Mouse (Mus musculus) naive thymus-derived CD4-positive, alpha-beta T cell, adult 2 months (primary cell): ENCODE measurements around the gene Usp22.
"Not testable (repeated sequence)": the region's sequence is repeated elsewhere in the genome, so short reads cannot be mapped to it uniquely, and the experiment has no call there.

Source experiments
- DNase-seq: peaks from one replicate; pipeline ENCODE4 v3.0.0-alpha.2; 2011; ENCODE audit warnings: low read depth

Usp22 gene

DNA sequence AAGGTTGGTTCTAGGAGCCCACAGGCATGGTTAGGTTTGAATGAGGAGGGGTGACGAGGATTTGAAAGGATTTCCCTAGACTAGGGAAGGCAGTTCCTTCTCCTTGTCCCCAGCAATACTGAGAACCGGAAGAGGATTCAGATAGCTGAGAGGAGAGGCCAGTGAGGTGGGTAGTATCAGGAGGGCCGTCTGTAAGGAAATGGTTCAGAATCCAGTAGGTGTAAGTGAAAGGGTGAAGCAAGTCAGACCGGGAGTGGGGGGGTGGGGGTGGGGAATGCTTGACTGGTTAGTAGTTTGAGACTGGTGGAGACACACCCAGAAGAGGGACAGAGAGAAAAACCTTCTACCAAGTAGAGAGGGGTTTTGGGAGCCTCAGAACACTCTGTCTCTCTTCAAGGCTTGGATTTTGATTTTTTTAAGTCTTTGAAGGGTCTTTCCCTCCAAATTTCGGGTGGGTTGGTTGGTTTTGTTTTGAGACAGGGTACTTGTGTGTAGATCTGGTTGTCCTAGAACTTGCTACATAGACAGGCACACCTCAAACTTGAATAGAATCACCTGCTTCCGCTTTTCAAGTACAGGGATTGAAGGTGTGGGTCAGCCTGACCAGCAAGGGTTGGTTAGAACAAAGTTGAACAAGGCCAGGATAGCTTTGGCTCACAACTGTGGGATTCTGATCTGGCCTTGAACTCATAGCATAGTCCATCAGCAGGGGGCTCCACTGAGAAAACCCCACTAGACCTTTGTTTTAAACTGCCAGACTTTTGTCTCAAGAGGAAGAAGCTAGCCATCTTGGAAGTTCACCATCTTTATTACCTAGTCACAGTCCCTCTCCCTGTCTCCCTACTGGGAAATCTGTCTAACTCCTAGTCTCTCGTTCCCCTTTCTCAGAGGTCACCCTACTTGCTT is 31.0 kb downstream of the Usp22 start:
- DNase-seq = peak; percentile 67

- peak; percentile 41 for DNase-seq
These were observed 31.8 kb downstream of the Usp22 start for GRCm38 (mm10) chr11:61142941-61143530.

DNA sequence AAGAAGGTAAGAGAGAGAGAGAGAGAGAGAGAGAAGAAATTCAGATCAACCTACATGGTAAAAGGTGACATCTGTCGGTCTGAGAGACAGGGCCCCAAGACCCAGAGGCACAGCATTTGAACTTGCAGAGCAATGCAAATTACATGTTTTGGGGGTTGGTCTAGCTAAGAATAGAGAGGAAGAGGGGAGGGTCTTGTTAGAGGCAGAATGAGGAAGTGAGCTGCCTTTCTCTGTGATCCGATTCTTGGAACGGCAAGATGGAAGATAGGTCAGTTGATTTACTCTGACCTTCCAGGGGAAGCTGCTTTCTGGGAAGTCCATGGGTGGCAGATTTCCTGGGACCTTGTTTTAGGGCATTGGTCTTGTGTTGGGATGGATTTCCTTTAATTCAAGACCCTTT is 32.6 kb downstream of the Usp22 start:
- DNase-seq = peak; percentile 74

DNA sequence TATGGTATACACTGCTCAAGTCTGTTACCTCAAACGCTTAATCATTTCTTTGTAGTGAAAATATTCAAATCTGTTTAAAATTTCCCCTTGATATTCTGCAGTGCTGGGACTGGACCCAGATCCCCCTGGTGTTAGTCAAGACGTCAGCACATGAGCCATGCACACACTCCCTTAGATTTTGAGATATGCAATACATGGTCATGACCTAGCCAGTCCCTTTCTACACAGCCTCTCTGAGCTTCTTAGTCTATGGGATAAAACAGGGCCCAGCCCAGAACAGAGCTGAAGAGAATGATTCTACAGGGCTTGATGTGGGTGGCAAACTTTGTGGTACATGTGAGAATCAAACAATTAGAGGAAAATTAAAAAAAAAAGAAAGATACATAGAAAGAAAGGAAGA is 33.2 kb downstream of the Usp22 start:
- DNase-seq = no peak

DNA sequence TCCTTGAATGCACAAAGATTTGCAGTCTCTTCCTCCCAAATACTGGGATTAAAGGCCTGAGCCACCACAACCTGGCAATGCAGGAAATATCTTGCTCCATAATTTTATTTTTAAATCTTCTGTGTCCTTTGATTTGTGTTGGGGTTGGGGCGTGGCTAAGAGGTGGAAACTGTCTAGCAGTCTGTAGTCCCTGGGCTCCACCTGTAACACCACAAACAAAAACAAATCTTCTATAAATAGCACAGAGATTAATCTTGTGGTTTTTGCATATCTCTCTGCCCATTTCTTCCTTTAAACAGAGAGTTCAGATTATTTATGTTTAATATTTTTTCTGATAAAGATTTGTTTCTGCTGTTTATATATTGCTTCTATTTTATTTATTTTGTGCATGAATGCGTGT is 41.9 kb downstream of the Usp22 start:
- no peak for DNase-seq

- not testable (repeated sequence) for DNase-seq
These were observed 44.2 kb downstream of the Usp22 start for GRCm38 (mm10) chr11:61130646-61131045.

- no peak for DNase-seq
These were observed 45.5 kb downstream of the Usp22 start for GRCm38 (mm10) chr11:61129305-61129704.

GRCm38 (mm10) chr11:61127421-61128055 is 47.3 kb downstream of the Usp22 start:
- DNase-seq = no peak

DNA sequence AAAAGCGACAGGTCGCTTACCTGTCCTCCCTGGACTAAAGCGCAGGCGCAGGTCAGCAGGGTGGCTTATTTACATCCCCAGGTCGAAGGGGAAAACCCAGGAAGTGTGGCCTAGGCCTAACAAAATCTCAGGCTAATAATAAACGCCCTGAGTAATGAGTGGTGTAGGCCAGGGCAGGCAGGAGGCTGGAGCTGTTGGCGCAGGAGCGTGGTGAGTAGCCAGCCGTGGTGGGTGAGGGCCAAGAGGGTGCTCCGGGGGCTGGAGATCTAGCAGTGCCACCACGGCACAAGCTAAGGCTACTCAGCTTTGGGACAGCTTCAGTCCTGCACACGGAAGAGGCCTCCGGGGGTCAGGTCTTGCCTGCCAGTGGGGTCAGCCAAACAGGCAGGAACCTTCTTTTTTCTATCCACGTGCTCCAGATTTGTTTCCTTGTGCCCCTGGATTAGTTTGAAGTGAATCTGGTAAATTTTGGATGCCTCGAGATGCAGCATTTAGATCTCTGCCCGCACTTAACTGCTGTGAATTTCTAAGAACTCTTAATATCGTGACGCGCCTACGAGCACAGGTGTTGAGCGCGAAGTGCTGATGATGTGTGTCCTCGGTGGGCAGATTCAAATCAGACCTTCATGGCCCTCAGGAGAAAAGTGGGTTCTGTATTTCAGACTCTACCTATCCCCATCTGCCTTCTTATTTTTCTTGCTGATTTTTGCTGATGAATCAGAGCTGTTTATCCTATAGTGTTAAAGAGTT is 48.1 kb downstream of the Usp22 start, which contains the start of gene Tnfrsf13b:
Gene Tnfrsf13b, plus strand, starts transcription at position 150 of the 750 bp plus-strand sequence.
- no peak for DNase-seq

DNA sequence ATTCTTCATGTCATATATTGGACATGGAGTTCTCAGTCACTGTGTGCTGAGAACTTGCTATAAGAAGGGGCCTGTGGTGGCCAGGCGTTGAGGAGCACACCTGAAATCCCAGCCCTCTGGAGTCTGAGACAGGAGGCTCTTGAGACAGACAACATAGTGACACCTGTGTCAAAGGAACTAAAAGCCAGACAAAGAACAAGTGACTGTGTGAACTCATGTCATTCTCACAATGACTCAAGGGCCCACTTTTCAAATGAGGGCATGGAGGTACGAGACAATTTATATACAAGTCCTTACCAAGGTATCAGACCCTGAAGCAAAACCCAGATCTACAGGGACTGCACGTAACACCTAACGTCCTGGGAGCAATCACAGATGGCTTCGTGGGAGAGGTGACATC is 48.9 kb downstream of the Usp22 start:
- DNase-seq = no peak

DNA sequence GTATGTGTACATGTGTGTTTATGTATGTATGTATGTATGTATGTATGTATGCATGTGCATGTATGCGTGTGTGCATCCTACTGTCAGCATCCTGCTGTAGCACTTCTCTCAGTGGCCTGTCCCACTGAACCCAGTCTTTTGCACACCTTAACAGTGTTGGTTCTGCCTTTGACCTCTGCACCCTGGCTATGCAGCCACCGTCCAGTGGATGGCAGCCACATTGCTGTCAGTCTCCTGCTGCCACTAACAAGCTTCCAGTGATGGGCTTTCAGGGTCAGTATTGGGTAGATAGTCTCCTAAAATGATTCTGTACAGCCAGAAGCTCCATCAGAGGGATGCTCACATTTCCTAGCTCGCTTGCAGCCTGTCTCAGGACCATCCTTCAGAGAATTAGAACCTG is 51.0 kb downstream of the Usp22 start:
- no peak for DNase-seq

GRCm38 (mm10) chr11:61122769-61123288 is 52.0 kb downstream of the Usp22 start:
- no peak for DNase-seq

- no peak for DNase-seq
These were observed 52.5 kb downstream of the Usp22 start for GRCm38 (mm10) chr11:61122283-61122768.

DNA sequence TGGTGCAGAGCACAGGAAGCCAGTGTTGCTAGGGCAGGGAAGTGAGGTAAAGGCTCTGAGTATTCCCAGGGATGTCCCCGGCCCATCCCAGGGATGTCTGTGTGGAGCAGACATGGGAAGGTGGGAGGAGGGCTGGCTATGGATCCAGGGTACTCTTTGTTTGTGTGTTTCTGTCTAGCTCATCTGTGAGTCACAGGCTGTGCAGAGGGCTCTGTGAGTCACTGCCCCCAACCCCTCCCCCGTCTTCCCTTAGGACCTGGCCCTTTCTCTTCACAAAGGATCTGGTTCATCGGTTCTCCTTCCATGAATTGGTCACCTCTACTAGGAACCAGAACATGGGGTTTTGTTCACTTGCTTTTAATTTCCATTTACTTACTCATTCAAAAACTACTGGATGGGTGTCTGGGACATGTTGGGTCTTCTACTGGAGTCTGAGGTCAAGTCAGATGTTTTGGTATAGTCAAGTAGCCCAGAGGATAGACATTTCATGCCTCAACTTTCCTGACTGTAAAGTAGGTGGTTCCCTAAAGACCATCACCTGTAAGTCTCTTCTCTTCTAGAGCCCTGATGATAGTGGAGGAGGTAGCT is 54.8 kb downstream of the Usp22 start:
- DNase-seq = no peak

DNA sequence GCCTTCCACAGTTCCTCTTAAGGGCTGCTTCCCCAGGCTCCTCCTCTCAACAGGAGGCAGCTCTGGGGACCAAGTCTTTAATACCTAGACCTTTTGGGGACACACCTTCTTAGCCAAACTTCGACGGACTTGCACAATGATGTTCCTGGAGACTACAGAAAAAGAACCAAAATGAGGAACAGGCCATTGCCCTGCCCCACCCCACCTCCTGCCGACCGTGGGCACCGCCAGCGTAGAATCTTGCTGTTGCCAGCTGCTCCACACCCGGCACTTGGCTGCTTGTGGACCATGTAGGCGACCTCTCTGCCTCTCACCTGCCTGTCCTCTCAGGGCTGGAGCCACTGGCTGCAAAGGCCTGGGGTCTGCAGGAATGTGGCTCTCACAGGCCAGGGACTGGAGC is 58.6 kb downstream of the Usp22 start:
- no peak for DNase-seq

DNA sequence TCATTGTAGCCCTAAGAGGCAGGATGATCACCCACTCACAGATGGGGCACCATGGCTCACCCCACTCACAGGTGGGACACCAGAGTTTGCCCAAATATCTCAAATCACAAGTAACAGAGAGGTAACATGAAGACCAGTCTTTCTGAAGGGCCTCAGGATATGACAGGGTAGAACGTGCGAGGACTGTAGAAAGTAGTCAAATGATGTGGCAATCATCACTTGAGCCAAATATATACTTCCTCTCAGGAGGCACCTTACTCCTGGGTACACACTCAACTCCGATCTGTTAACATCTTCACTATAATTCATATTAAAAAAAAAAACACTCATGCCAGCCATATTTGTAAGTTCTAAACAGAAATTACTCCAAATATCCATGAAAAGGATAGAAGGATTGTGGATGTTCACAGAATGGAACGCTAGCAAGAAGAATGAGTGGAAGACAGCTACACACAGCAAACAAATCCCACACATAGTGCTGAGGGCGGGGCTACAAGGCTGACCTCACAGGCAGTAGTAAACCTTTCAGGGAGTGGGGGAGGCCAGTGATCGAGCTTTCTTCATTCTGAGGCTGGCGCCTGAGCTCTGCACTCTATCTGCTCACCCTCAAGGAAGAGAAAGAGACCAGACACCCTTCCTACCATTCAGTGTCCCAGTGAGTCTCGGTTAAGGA is 62.4 kb downstream of the Usp22 start:
- DNase-seq = no peak

GRCm38 (mm10) chr11:61111472-61111871 is 63.4 kb downstream of the Usp22 start:
- DNase-seq = no peak

DNA sequence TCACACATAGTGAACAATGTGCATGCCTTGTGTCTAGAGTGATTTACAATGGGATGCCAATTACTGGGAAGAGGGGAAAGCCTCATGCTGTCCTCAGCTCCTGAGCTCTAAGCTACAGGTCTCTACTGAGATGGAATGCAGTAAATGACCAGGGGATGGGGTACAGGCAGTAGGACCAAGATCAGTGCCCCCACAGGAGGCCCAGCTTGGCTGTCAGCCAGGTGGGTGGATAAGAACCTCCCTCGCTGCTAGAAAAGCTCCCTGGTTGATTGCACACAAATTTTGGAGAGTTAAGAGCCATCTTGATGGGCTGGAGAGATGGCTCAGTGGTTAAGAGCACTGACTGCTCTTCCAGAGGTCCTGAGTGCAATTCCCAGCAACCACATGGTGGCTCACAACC is 63.9 kb downstream of the Usp22 start:
- no peak for DNase-seq

- DNase-seq = no peak
These were observed 64.7 kb downstream of the Usp22 start for GRCm38 (mm10) chr11:61110113-61110512.

DNA sequence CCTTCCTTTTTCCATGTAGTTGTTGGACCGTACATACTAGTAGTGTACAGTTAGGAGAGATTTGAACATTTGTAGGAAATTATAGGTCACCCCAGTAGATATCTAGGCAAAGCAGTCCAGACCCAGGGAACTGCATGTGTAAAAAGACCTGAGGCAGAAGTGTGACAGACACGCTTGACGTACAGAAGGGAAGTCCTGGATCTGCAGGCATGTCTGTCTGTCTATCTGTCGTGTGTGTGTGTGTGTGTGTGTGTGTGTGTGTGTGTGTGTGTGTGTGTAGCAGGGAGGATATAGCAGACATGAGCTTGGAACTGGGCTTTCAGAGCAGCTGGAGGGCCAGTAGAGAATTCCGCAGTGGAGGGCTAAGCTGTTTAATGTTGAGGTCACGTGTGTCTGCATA is 65.1 kb downstream of the Usp22 start:
- no peak for DNase-seq

- no peak for DNase-seq
These were observed 65.9 kb downstream of the Usp22 start for GRCm38 (mm10) chr11:61108911-61109361.
